Mouse (Mus musculus) T-helper 1 cell (primary cell): Measurements from ENCODE around the gene Olfr218.

ENCODE experiments used
- in situ Hi-C: fragments of 300-600 bp; cut with MboI, MseI; formaldehyde crosslinking; loops from one replicate; pipeline ENCODE4 v1.15.1; 2025; ENCODE audit warnings: high pct_unique_total_duplicates

Gene Olfr218

DNA sequence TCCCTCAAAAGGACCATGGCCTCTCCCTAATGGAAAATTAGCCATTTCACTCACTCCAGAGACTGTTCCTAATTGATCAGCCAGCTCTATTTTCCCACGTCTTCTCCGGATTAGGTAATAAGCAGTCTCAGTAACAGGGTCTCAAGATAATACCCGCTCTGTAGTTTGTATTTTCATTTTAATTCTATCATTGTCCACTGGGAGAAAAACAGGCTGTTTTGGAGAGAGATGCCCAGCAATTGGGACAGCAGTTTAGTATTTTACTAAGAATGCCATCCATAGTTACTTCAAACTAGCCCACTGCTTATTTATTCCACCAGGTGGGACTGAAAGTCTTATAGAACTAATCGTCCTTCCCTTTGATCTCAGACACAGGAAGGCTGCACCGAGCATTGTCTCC lies at the start of gene Olfr218:
Gene Olfr218 (plus strand): TSS at position 301 of the 400 bp plus-strand sequence.
- in situ Hi-C loops, result no loop called here

- in situ Hi-C loops, result no loop called here
These were observed 23.3 kb upstream of the Olfr218 start for GRCm38 (mm10) chr1:173174154-173174842.

DNA sequence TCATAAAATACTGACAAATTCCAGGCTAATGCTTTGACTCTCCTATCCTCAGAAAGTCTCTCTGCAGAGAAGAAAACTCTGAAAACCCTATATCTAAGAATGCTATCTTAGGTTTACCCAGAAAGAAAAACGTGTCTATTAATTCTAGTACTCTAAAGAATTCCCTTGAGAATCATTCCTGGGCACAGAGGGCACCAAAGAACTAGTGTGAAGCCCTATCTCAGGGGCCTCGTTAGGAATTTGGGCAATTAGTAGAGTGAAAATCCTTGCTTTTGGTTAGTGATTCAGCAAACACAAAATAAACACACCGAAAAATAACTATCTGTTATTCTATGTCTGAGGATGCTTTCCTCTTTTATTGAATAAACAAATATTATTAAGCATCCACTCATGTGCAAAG lies 7.1 kb upstream of the Olfr218 start, which contains the start of gene Olfr1406:
Gene Olfr1406 (minus strand): TSS at position 101 of the 400 bp plus-strand sequence.
- in situ Hi-C loops, result no loop called here

GRCm38 (mm10) chr1:173192059-173192458 lies 5.5 kb upstream of the Olfr218 start:
- in situ Hi-C loops, result no loop called here

GRCm38 (mm10) chr1:173196359-173196758 lies 1.2 kb upstream of the Olfr218 start:
- in situ Hi-C loops, result no loop called here

DNA sequence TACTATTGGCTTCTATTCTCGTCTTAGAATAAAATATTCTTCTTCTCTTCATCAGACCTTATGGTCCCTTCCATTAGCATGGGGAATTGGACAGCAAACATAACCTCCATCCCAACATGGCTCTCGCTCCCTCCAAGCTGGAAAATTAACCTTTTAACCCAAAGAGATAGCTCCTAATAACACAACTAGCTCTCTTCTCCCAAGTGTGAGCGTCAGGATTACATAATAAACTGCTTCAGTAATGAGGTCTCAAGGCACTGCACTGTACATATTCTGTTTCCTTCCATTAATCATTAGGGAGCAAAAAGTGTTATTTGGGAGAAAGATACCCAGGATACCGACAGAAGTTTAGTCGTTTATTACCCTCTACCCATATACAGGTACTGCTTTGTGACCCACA lies 14.5 kb downstream of the Olfr218 start, which contains the start of gene Olfr1404:
Gene Olfr1404 (plus strand): TSS at position 301 of the 400 bp plus-strand sequence.
- in situ Hi-C loops, result no loop called here

DNA sequence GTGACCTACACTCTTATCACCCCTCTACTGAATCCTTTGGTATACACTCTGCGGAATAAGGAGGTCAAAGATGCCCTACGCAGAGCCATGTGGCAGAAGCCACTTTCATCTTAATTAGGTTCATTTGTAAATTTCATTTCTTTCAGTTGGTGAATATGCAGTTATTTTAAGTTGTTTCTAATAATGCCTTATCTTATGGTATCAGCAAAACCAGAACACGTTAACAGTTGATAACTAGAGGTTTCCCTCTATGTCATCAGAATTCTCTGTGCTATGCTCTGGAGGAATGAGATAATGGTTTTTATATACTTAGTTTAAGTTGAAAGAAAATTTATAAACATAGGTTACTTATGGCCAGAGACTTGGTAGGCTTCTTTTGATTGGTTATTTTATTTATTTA lies 18.9 kb downstream of the Olfr218 start:
- in situ Hi-C loops, result no loop called here

GRCm38 (mm10) chr1:173227081-173227480 lies 29.5 kb downstream of the Olfr218 start, which contains the start of gene Fcer1a:
Fcer1a (minus strand) TSS chr1:173227214.
- in situ Hi-C loops, result no loop called here

DNA sequence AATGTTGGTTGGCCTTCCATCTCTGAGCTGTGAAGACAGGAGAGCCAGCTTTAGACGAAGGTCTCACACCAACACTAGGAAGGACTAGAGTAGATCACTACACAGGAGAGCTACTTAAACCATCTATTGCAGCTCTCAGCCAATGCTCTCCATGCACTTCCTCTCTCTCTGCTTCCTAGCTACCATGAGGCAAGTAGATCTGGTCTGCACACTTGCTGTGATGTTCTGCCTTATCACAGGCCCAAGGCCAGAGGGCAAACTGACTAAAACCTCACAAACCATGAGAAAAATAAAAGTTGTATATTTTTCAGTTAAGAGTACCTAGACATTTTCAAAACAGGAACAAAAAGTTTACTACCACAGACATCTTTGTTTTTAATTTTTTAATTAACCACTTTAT lies 39.4 kb downstream of the Olfr218 start:
- in situ Hi-C loops, result loop anchor here (10.0 kb wide), 1 partner anchor 572 kb away; no protein-coding TSS in a partner anchor

GRCm38 (mm10) chr1:173249888-173250287 lies 52.3 kb downstream of the Olfr218 start:
- in situ Hi-C loops, result no loop called here
